Mouse (Mus musculus) heart, embryonic 10.5 days (tissue): Measurements from ENCODE around the gene Neurl4. TPM values are rescaled to one million over a fixed set of nuclear protein-coding genes. Genes with fewer than 3 reads are reported as not detected.
A peak's percentile ranks its signal among the peaks of the same experiment; 100 is the strongest.
"Not testable (repeated sequence)": the region's sequence is repeated elsewhere in the genome, so short reads cannot be mapped to it uniquely, and the experiment has no call there.

Experiments
- DNase-seq: peaks from one replicate; pipeline ENCODE4 v3.0.0-alpha.2; 2017; ENCODE audit warnings: low spot score
- H3K27ac ChIP-seq: fragments of 300-500 bp; sonication (generic); 2 replicates; pipeline ENCODE4 v1.5.1; 2016; ENCODE audit warnings: mild to moderate bottlenecking
- H3K27me3 ChIP-seq: fragments of 300-500 bp; sonication (generic); 2 replicates; pipeline ENCODE4 v1.6.1; 2016; ENCODE audit warnings: mild to moderate bottlenecking; ENCODE audit not compliant: poor library complexity, insufficient read depth, severe bottlenecking
- H3K36me3 ChIP-seq: fragments of 300-500 bp; sonication (generic); 2 replicates; pipeline ENCODE4 v1.6.1; 2016; ENCODE audit warnings: mild to moderate bottlenecking, moderate library complexity
- H3K4me1 ChIP-seq: fragments of 300-500 bp; sonication (generic); 2 replicates; pipeline ENCODE4 v1.6.1; 2016; ENCODE audit warnings: mild to moderate bottlenecking
- H3K4me3 ChIP-seq: fragments of 300-500 bp; sonication (generic); 2 replicates; pipeline ENCODE4 v1.5.1; 2016; ENCODE audit warnings: mild to moderate bottlenecking, moderate library complexity
- H3K9me3 ChIP-seq: fragments of 300-500 bp; sonication (generic); 2 replicates; pipeline ENCODE4 v1.6.1; 2016; ENCODE audit warnings: mild to moderate bottlenecking, moderate library complexity
- WGBS: fragments of 180-500 bp; shearing (Covaris S2); methylation state at CpG from one replicate; pipeline ENCODE4 v1.1.7; 2016; 5-methylcytosine and 5-hydroxymethylcytosine counted together
- polyA plus RNA-seq: library from polyadenylated mRNA; unstranded; fragments of >200 nt; fragmentation: Nextera tagmentation; extraction: Ambion mirVana; gene quantifications from 2 replicates; pipeline ENCODE4 v1.2.1, GENCODE M21; 2016

Neurl4 gene
- polyA plus RNA-seq, 1 experiment from 2014 or later, result 12.7 TPM

GRCm38 (mm10) chr11:69910177-69910576 lies 9.3 kb downstream of the Neurl4 start:
- H3K4me3 ChIP-seq, result no peak overlapping the region
- no peaks in the 10 kb centered on the region for H3K27me3 ChIP-seq
- H3K9me3 ChIP-seq, result no peaks in the 10 kb centered on the region
- peaks cover 88% of the 10 kb centered on the region for H3K36me3 ChIP-seq
- no peak overlapping the region for H3K27ac ChIP-seq
- peaks cover 20% of the 10 kb centered on the region for H3K4me1 ChIP-seq
- 90% methylated on average over 8 of the region's 8 CpGs for WGBS
- DNase-seq, result peak; percentile 61

- Histone ChIP-seq H3K27ac (no peak overlapping the region), H3K27me3 (no peaks in the 10 kb centered on the region), H3K36me3 (peaks cover 88% of the 10 kb centered on the region), H3K4me1 (peaks cover 28% of the 10 kb centered on the region), H3K9me3 (no peaks in the 10 kb centered on the region), H3K4me3 (no peak overlapping the region)
- WGBS, result 92% methylated on average over 17 of the region's 17 CpGs
- peak; percentile 73 for DNase-seq
Observed at GRCm38 (mm10) chr11:69910781-69911560, 10.1 kb downstream of the Neurl4 start.

GRCm38 (mm10) chr11:69911701-69912100 lies 10.8 kb downstream of the Neurl4 start:
- peaks cover 88% of the 10 kb centered on the region for H3K36me3 ChIP-seq
- peaks cover 35% of the 10 kb centered on the region for H3K4me1 ChIP-seq
- DNase-seq, result peak; percentile 63
- H3K9me3 ChIP-seq, result no peaks in the 10 kb centered on the region
- H3K4me3 ChIP-seq, result no peak overlapping the region
- no peaks in the 10 kb centered on the region for H3K27me3 ChIP-seq
- H3K27ac ChIP-seq, result no peak overlapping the region
- WGBS, result 88% methylated on average over 6 of the region's 6 CpGs

- Histone ChIP-seq H3K9me3 (no peaks in the 10 kb centered on the region), H3K36me3 (peaks cover 88% of the 10 kb centered on the region), H3K4me1 (peaks cover 42% of the 10 kb centered on the region), H3K27ac (peak overlapping the region; percentile 97), H3K27me3 (no peaks in the 10 kb centered on the region), H3K4me3 (peak overlapping the region; percentile 91)
- WGBS, result 79% methylated on average over 15 of the region's 15 CpGs
- no peak for DNase-seq
Observed at GRCm38 (mm10) chr11:69912716-69913530, 12.1 kb downstream of the Neurl4 start.

- peak; percentile 96 for DNase-seq
- H3K27ac ChIP-seq, result peak within 1 kb of the TSS; percentile 97
- WGBS, result 1% methylated on average over 61 of the region's 61 CpGs
- H3K4me3 ChIP-seq, result peak within 1 kb of the TSS; percentile 91
- H3K9me3 ChIP-seq, result no peaks in the 10 kb centered on the region
- peaks cover 88% of the 10 kb centered on the region for H3K36me3 ChIP-seq
- peaks cover 45% of the 10 kb centered on the region for H3K4me1 ChIP-seq
- H3K27me3 ChIP-seq, result no peaks in the 10 kb centered on the region
Observed at GRCm38 (mm10) chr11:69913554-69914371, 12.9 kb downstream of the Neurl4 start, which contains the start of gene Gps2. Gene Gps2, plus strand, starts transcription at chr11:69913888.

GRCm38 (mm10) chr11:69914372-69914764 lies 13.5 kb downstream of the Neurl4 start:
- Histone ChIP-seq H3K36me3 (peaks cover 88% of the 10 kb centered on the region), H3K9me3 (no peaks in the 10 kb centered on the region), H3K27ac (peak overlapping the region; percentile 97), H3K4me1 (peaks cover 51% of the 10 kb centered on the region), H3K4me3 (peak overlapping the region; percentile 91), H3K27me3 (no peaks in the 10 kb centered on the region)
- 2% methylated on average over 17 of the region's 17 CpGs for WGBS
- peak; percentile 81 for DNase-seq

- Histone ChIP-seq H3K27ac (peak overlapping the region; percentile 97), H3K4me1 (peaks cover 55% of the 10 kb centered on the region), H3K27me3 (no peaks in the 10 kb centered on the region), H3K9me3 (no peaks in the 10 kb centered on the region), H3K4me3 (peak overlapping the region; percentile 91), H3K36me3 (peaks cover 85% of the 10 kb centered on the region)
- DNase-seq, result peak; percentile 74
- 37% methylated on average over 9 of the region's 9 CpGs for WGBS
Observed at GRCm38 (mm10) chr11:69914917-69915430, 14.1 kb downstream of the Neurl4 start.

- peak overlapping the region; percentile 91 for H3K4me3 ChIP-seq
- peaks cover 55% of the 10 kb centered on the region for H3K4me1 ChIP-seq
- 62% methylated on average over 5 of the region's 5 CpGs for WGBS
- DNase-seq, result peak; percentile 76
- peak overlapping the region; percentile 31 for H3K27ac ChIP-seq
- no peaks in the 10 kb centered on the region for H3K9me3 ChIP-seq
- H3K27me3 ChIP-seq, result no peaks in the 10 kb centered on the region
- peaks cover 75% of the 10 kb centered on the region for H3K36me3 ChIP-seq
Observed at GRCm38 (mm10) chr11:69915667-69916627, 15.1 kb downstream of the Neurl4 start.

GRCm38 (mm10) chr11:69916652-69917378 lies 15.9 kb downstream of the Neurl4 start:
- not testable (repeated sequence) for H3K27me3 ChIP-seq, H3K9me3 ChIP-seq, H3K27ac ChIP-seq, DNase-seq
- peaks cover 55% of the 10 kb centered on the region for H3K4me1 ChIP-seq
- peaks cover 67% of the 10 kb centered on the region for H3K36me3 ChIP-seq
- WGBS, result 56% methylated on average over 7 of the region's 7 CpGs
- H3K4me3 ChIP-seq, result peak overlapping the region; percentile 91; the same call in 1 of the 2 replicates

- peaks cover 59% of the 10 kb centered on the region for H3K4me1 ChIP-seq
- H3K9me3 ChIP-seq, result no peaks in the 10 kb centered on the region
- no peak overlapping the region for H3K4me3 ChIP-seq
- WGBS, result 82% methylated on average over 8 of the region's 8 CpGs
- no peaks in the 10 kb centered on the region for H3K27me3 ChIP-seq
- peak; percentile 59 for DNase-seq
- no peak overlapping the region for H3K27ac ChIP-seq
- H3K36me3 ChIP-seq, result peaks cover 60% of the 10 kb centered on the region
Observed at GRCm38 (mm10) chr11:69917379-69917948, 16.6 kb downstream of the Neurl4 start.

- peak; percentile 66 for DNase-seq
- H3K4me1 ChIP-seq, result peaks cover 56% of the 10 kb centered on the region
- no peaks in the 10 kb centered on the region for H3K9me3 ChIP-seq
- peaks cover 54% of the 10 kb centered on the region for H3K36me3 ChIP-seq
- no peak overlapping the region for H3K4me3 ChIP-seq
- no peaks in the 10 kb centered on the region for H3K27me3 ChIP-seq
- H3K27ac ChIP-seq, result no peak overlapping the region
- 81% methylated on average over 5 of the region's 5 CpGs for WGBS
Observed at GRCm38 (mm10) chr11:69918118-69918517, 17.2 kb downstream of the Neurl4 start.
